Mouse (Mus musculus): ENCODE measurements around the gene Zmynd10.

DNA sequence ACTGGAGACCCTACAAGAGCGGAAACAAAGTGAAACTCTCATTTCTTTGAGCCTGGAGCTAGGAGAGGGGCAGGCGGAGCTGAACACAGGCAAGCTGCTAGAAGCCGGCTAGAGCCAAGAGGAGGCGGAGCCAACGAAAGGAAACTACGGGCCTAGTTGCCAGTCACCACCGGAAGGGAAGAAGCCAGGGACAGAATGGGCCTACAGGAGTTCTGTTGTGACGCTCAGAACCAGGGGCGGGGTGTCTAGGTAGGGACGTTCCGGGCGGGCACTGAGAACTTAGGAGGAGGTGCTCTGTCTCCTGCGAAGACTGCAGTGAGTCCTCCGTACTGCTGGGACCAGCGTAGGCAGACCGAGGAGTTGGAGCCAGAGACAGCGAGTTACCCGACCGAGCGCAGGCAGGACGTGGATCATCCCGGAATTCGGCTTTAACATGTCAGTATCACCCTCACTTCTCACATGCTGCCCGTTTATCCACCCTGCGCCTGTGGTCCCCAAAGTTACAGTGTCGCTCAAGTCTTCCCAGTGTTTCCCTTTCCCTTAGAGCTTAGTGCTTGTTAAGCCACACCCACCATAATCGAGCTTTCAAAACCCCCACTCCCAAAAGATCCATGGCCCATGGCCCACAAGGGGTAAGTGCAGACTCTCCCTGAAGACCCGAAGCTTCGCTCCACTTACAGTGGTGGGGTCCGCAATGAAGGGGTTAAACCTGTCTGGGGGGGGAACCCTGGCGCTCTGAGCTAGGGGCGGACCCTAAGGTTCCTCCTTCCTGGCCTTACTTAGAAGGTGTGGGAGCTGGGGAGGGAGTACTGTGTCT, 33.6 kb downstream of the Zmynd10 start, which contains the start of gene Hyal3:
- TF ChIP-seq CTCF (IDR thresholded peaks at IDR 0.05; ENCODE audit: control insufficient read depth, insufficient read depth, insufficient read length) (no peak), MYOG (IDR thresholded peaks at IDR 0.05; ENCODE audit: control insufficient read depth, extremely low read depth, insufficient read length) (no peak), MAX (IDR thresholded peaks at IDR 0.05) (no peak), USF1 (IDR thresholded peaks at IDR 0.05; ENCODE audit: low read depth) (no peak), FOSL1 (IDR thresholded peaks at IDR 0.05; ENCODE audit: insufficient read depth, low read length, poor library complexity, severe bottlenecking) (no peak)

Data from C2C12 (cell line).